Mouse (Mus musculus) spleen, adult 2 months (tissue): ENCODE data around the gene Smad6.

ENCODE experiments used
- CTCF ChIP-seq: fragments of 200-500 bp; IDR thresholded peaks from 2 replicates; pipeline ENCODE4 v1.5.1; 2011; ENCODE audit warnings: mild to moderate bottlenecking, inconsistent platforms; ENCODE audit not compliant: insufficient read depth, insufficient read length, insufficient replicate concordance; ENCODE audit errors: extremely low read depth
- POLR2A ChIP-seq: fragments of 200-500 bp; IDR thresholded peaks from 2 replicates; pipeline ENCODE4 v1.6.1; 2011; ENCODE audit warnings: low read depth, low read length, inconsistent platforms

DNA sequence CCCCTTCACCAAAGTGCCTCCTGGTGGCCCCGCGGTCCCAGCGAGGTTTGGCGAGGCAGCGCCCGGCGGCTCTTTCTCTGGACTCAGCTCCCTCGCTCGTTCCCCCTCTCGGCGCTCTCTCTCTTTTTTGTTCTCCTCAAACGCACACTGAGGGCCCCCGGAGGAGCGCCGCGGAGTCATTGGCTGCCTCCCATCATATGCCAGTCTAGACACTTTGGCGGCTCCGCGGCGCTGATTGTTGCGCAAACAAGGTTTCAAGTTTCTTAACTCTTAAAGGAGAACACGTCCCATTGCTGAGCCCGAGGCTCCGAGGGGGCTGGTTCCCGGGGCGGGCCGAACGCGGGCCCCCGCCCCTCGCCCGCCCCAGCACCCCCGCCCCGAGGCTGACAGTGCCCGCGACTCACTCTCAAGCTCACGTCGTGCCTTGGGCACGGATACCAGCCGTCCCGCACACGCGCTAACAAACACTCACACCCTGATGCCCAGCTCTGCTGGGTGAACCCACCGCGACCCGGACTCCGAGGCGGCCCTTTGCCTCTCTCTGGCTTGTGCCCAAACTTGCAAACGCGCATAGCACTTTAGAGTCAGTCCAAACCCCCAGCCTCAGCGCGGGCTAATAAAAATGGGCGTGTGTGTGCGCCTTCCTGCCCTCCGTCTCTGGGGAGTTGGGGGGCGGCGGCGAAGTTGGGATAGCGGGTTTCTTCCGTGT lies at the start of gene Smad6:
- TF ChIP-seq CTCF (no peak), POLR2A (no peak)
